Mouse (Mus musculus) embryonic facial prominence, embryonic 15.5 days (tissue): ENCODE measurements around the gene Nlk. TPM values are rescaled to one million over a fixed set of nuclear protein-coding genes. Genes with fewer than 3 reads are reported as not detected.
A peak's percentile ranks its signal among the peaks of the same experiment; 100 is the strongest.

Experiments used
- ATAC-seq: fragments of 200-750 bp; cut with Nextera tagmentation; 2 replicates; pipeline ENCODE4 v1.8.0; 2017; ENCODE audit warnings: low read depth, moderate TSS enrichment; ENCODE audit not compliant: insufficient number of reproducible peaks, low FRiP score, low TSS enrichment
- H3K27ac ChIP-seq: fragments of 300-500 bp; sonication (generic); replicated peaks from 2 replicates; pipeline ENCODE4 v1.5.1; 2015; ENCODE audit warnings: mild to moderate bottlenecking, inconsistent platforms
- H3K27me3 ChIP-seq: fragments of 300-500 bp; sonication (generic); 2 replicates; pipeline ENCODE4 v1.6.1; 2015; ENCODE audit warnings: inconsistent platforms
- H3K36me3 ChIP-seq: fragments of 300-500 bp; sonication (generic); 2 replicates; pipeline ENCODE4 v1.6.1; 2015; ENCODE audit warnings: mild to moderate bottlenecking, inconsistent platforms
- H3K4me1 ChIP-seq: fragments of 300-500 bp; sonication (generic); 2 replicates; pipeline ENCODE4 v1.6.1; 2015; ENCODE audit warnings: inconsistent platforms
- H3K4me2 ChIP-seq: fragments of 300-500 bp; sonication (generic); replicated peaks from 2 replicates; pipeline ENCODE4 v1.6.1; 2015; ENCODE audit warnings: mild to moderate bottlenecking, inconsistent platforms
- H3K4me3 ChIP-seq: fragments of 300-500 bp; sonication (generic); replicated peaks from 2 replicates; pipeline ENCODE4 v1.5.1; 2015; ENCODE audit warnings: mild to moderate bottlenecking, inconsistent platforms
- H3K9ac ChIP-seq: fragments of 300-500 bp; sonication (generic); 2 replicates; pipeline ENCODE4 v1.6.1; 2015; ENCODE audit warnings: inconsistent platforms
- H3K9me3 ChIP-seq: fragments of 300-500 bp; sonication (generic); replicated peaks from 2 replicates; pipeline ENCODE4 v1.6.1; 2016; ENCODE audit warnings: inconsistent platforms
- WGBS: fragments of 180-500 bp; shearing (Covaris S2); methylation state at CpG from one replicate; pipeline ENCODE4 v1.1.7; 2015; 5-methylcytosine and 5-hydroxymethylcytosine counted together
- polyA plus RNA-seq: library from polyadenylated mRNA; unstranded; fragments of >200 nt; fragmentation: Nextera tagmentation; extraction: Ambion mirVana; gene quantifications from 2 replicates; pipeline ENCODE4 v1.2.1, GENCODE M21; 2015

The Nlk gene
- 10.8 and 12.3 TPM in 2 replicates for polyA plus RNA-seq

DNA sequence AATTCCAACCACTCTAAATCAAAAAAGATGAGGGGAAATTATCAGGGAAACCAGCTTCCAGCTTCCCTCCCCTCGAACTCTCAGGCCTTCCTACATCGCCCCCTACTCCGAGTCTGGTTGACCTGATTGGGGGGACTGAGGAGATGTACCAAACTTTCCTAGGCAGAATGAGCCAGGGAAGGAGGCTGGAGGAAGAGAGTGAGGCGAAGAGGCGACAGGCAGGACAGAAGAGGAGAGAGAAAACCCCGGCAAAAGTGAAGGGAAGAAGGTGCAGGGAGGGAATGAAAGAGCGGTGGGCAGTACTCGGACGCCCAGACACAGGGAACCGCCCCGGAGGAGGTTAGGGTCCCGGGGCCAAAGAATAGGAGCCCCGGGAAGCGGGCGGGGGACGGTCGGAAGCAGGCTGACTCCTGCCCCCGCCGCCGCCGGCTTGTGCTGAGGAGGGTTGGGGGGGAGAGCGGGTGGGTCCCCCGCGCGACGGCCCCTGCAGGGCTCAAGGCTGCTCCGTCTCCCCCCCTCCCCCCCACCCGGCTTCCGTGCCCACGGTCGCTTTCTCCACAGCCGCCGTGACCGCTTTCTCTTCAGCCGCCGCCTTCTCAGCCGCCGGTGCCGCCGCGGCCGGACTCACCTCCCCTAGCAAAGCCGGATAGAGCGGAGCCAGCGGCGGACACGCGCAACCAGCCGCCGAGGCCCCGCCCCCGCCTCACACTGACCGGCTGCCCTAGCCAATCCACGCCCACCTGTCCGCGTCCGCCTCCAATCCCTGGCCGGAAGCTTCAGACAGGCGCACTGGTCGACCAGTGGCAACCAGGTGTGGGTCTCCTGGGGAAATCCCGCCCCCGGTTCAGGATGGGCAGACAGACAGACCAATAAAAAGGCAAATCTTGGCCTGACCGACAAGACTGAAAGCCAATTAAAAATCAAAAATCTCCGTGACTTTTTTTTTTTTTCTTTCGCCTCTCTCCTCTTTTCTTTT lies at the start of gene Nlk:
TSS of gene Nlk (minus strand) at position 597 of the 976 bp plus-strand sequence.
- H3K4me2 ChIP-seq: peak within 1 kb of the TSS; percentile 60
- peak; percentile 99 for ATAC-seq
- no peaks in the 10 kb centered on the region for H3K9me3 ChIP-seq
- H3K4me1 ChIP-seq: peaks cover 22% of the 10 kb centered on the region
- H3K27ac ChIP-seq: peak within 1 kb of the TSS; percentile 87
- H3K36me3 ChIP-seq: no peaks in the 10 kb centered on the region
- no peaks in the 10 kb centered on the region for H3K27me3 ChIP-seq
- WGBS: under 1% methylated on average over 60 of the region's 65 CpGs
- peak within 1 kb of the TSS; percentile 82 for H3K4me3 ChIP-seq
- peak within 1 kb of the TSS; percentile 79 for H3K9ac ChIP-seq

GRCm38 (mm10) chr11:78746264-78746663 lies 49.1 kb upstream of the Nlk start:
- no peak overlapping the region for H3K9ac ChIP-seq
- peaks cover 7% of the 10 kb centered on the region for H3K4me1 ChIP-seq
- no peak for ATAC-seq
- H3K4me3 ChIP-seq: no peak overlapping the region
- no peaks in the 10 kb centered on the region for H3K27me3 ChIP-seq
- no peak overlapping the region for H3K27ac ChIP-seq
- peaks cover 16% of the 10 kb centered on the region for H3K36me3 ChIP-seq
- no peaks in the 10 kb centered on the region for H3K9me3 ChIP-seq
- H3K4me2 ChIP-seq: no peak overlapping the region
- 84% methylated on average over 7 of the region's 7 CpGs for WGBS

- Histone ChIP-seq H3K4me1 (peaks cover 1% of the 10 kb centered on the region; the same call in 1 of the 2 replicates), H3K27ac (no peak overlapping the region), H3K9me3 (no peaks in the 10 kb centered on the region), H3K9ac (no peak overlapping the region), H3K36me3 (peaks cover 16% of the 10 kb centered on the region), H3K27me3 (no peaks in the 10 kb centered on the region), H3K4me2 (no peak overlapping the region), H3K4me3 (no peak overlapping the region)
- no peak for ATAC-seq
- 53% methylated on average over 4 of the region's 4 CpGs for WGBS
Observed at GRCm38 (mm10) chr11:78745475-78745874, 48.3 kb upstream of the Nlk start.

DNA sequence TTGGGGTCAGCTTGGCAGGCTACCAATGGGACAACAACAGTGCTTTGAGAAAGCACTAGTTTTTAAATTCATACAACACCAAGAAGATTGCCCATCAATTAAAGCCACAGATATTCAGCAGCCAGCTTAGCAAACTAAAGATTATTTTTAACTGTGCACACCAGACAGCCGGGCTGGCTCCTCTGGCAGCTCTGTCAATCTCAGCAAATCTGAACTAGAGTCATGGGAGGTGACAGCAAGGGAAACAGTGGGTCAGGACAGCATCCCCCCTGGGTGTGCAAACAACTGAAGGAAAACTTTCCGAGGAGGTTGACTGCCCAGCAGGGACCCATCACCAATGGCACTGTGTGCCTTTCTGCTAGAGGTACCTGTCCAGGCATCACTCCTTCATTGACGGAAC lies 45.3 kb upstream of the Nlk start:
- Histone ChIP-seq H3K4me1 (no peaks in the 10 kb centered on the region), H3K9ac (no peak overlapping the region), H3K36me3 (no peaks in the 10 kb centered on the region), H3K4me2 (no peak overlapping the region), H3K27ac (no peak overlapping the region), H3K27me3 (no peaks in the 10 kb centered on the region), H3K9me3 (no peaks in the 10 kb centered on the region), H3K4me3 (no peak overlapping the region)
- no peak for ATAC-seq
- WGBS: 62% methylated on average over 3 of the region's 3 CpGs

- 52% methylated on average over 7 of the region's 7 CpGs for WGBS
- H3K4me3 ChIP-seq: no peak overlapping the region
- no peak overlapping the region for H3K4me2 ChIP-seq
- H3K27me3 ChIP-seq: no peaks in the 10 kb centered on the region
- no peak overlapping the region for H3K27ac ChIP-seq
- no peak overlapping the region for H3K9ac ChIP-seq
- H3K4me1 ChIP-seq: no peaks in the 10 kb centered on the region
- H3K9me3 ChIP-seq: no peaks in the 10 kb centered on the region
- H3K36me3 ChIP-seq: no peaks in the 10 kb centered on the region
- ATAC-seq: no peak
Observed at GRCm38 (mm10) chr11:78741958-78742357, 44.8 kb upstream of the Nlk start.

DNA sequence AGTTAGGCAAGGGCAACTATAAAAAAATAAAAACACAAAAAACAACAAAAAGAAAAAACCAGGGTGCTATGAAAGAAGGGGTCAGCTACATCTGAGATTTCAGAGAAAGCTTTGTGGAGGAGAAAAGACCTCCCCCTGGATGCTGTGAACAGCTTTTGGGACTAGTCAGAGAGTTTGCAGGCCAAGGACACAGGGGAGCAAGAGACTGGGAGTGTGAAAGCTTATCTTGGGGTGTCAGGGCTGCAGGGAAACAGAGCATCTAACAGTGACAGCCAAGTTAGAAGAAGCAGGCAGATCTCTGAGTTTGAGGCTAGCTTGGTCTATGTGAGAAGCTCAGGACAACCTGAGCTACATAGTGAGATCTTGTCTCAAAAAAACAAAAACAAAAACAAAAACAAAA lies 42.2 kb upstream of the Nlk start:
- no peak for ATAC-seq
- H3K4me2 ChIP-seq: no peak overlapping the region
- no peak overlapping the region for H3K27ac ChIP-seq
- no peak overlapping the region for H3K4me3 ChIP-seq
- no peaks in the 10 kb centered on the region for H3K4me1 ChIP-seq
- no peaks in the 10 kb centered on the region for H3K27me3 ChIP-seq
- no peaks in the 10 kb centered on the region for H3K36me3 ChIP-seq
- H3K9me3 ChIP-seq: no peaks in the 10 kb centered on the region
- no peak overlapping the region for H3K9ac ChIP-seq

DNA sequence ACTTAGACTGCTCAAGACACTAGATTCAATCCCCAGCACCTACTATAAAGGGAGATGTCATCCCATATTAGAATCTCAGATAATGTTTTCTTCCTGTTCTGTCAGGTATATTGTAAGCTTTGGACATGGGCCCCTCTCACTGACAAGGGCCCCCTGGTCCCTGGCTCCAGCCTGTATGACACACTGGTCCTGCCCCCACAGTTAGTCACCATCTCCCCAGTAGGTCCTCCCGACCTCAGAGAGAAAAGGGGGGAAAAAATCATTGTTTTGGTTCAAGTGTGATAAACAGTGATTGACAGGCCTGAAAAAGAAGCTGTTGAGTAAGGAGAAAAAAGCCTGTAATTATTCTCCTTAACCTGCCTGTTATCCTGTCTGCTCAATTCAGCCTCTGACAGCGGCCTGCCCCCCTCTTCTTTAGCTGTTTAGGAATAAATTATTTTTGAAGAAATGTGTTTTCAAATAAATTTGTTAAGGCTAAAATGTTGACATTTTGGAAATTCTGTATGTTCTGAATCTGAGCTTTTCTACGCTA lies 39.8 kb upstream of the Nlk start:
- no peaks in the 10 kb centered on the region for H3K27me3 ChIP-seq
- no peaks in the 10 kb centered on the region for H3K9me3 ChIP-seq
- no peak overlapping the region for H3K4me3 ChIP-seq
- no peaks in the 10 kb centered on the region for H3K36me3 ChIP-seq
- H3K4me1 ChIP-seq: no peaks in the 10 kb centered on the region
- H3K9ac ChIP-seq: no peak overlapping the region
- WGBS: 49% methylated on average over 3 of the region's 3 CpGs
- ATAC-seq: no peak
- no peak overlapping the region for H3K27ac ChIP-seq
- H3K4me2 ChIP-seq: no peak overlapping the region

DNA sequence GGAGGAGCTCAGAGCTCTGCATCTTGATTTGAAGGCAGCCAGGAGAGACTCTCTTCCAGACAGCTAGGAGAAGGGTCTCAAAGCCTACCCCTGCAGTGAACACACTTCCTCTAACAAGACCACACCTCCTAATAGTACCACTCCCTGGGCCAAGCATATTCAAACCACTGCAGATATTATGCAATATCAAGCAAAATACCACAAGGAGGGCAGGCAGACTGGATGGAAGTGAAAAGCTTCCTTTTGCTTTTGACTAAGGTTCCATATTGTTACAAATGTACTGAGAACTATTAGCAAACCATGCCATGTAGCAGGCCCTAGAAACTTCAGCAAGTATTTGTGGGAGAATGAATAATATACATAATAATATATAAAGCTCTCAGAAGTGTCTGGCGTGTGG lies 38.0 kb upstream of the Nlk start:
- Histone ChIP-seq H3K4me1 (no peaks in the 10 kb centered on the region), H3K9me3 (no peaks in the 10 kb centered on the region), H3K9ac (no peak overlapping the region), H3K4me2 (no peak overlapping the region), H3K27ac (no peak overlapping the region), H3K36me3 (no peaks in the 10 kb centered on the region), H3K4me3 (no peak overlapping the region), H3K27me3 (no peaks in the 10 kb centered on the region)
- WGBS: 97% methylated on average over 1 of the region's 1 CpGs
- ATAC-seq: no peak

DNA sequence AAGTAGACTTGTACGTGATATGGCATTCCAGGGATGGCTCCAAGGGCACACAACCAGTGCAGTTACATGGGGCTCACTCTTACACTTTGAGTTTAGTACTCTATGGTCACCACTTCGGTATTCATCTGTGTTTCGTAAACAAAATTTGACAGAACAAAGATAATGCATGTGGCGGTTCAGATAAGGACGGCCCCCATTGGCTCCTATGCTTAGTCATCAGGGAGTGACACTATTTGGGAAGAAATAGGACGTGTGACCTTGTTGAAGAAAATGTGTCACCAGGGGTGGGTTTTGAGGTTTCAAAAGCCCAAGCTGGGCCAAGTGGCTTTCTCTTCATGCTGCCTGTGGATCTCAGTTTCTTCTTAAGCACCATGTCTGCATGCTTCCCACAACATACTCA lies 35.4 kb upstream of the Nlk start:
- no peak for ATAC-seq
- no peak overlapping the region for H3K4me2 ChIP-seq
- no peak overlapping the region for H3K9ac ChIP-seq
- WGBS: 89% methylated on average over 6 of the region's 6 CpGs
- no peaks in the 10 kb centered on the region for H3K36me3 ChIP-seq
- H3K27me3 ChIP-seq: no peaks in the 10 kb centered on the region
- H3K9me3 ChIP-seq: no peaks in the 10 kb centered on the region
- H3K27ac ChIP-seq: no peak overlapping the region
- H3K4me1 ChIP-seq: no peaks in the 10 kb centered on the region
- no peak overlapping the region for H3K4me3 ChIP-seq

GRCm38 (mm10) chr11:78730902-78731301 lies 33.7 kb upstream of the Nlk start:
- no peak overlapping the region for H3K4me3 ChIP-seq
- H3K36me3 ChIP-seq: no peaks in the 10 kb centered on the region
- H3K27me3 ChIP-seq: no peaks in the 10 kb centered on the region
- H3K27ac ChIP-seq: no peak overlapping the region
- no peak for ATAC-seq
- WGBS: 24% methylated on average over 2 of the region's 2 CpGs
- no peak overlapping the region for H3K4me2 ChIP-seq
- no peak overlapping the region for H3K9ac ChIP-seq
- no peaks in the 10 kb centered on the region for H3K4me1 ChIP-seq
- no peaks in the 10 kb centered on the region for H3K9me3 ChIP-seq

DNA sequence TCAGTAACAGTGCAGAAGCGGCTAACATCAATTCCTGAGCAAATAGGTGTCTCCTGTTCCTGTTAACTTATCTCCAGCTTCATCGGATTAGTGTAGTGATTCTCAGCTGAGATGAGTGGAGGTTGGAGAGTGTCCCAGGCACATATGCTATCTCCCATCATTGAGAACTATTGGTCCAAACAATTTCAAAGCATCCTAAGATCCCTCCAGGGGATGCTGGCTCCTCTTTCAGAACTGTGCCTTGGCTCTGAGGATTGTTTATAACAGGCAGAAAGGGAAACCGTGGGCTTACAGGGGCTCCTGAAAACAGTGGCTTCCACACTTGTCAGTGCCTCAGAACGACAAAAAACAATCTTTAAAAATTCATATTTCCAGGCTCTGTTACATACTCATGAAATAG lies 30.9 kb upstream of the Nlk start:
- no peak overlapping the region for H3K4me3 ChIP-seq

More for the DNA sequence above, 30.9 kb upstream of the Nlk start:
- H3K4me1 ChIP-seq: no peaks in the 10 kb centered on the region
- H3K36me3 ChIP-seq: no peaks in the 10 kb centered on the region
- H3K9me3 ChIP-seq: no peaks in the 10 kb centered on the region
- WGBS: 71% methylated on average over 4 of the region's 4 CpGs
- no peak overlapping the region for H3K27ac ChIP-seq
- H3K27me3 ChIP-seq: no peaks in the 10 kb centered on the region
- no peak overlapping the region for H3K9ac ChIP-seq
- ATAC-seq: no peak
- H3K4me2 ChIP-seq: no peak overlapping the region
